Mouse (Mus musculus) brown adipose tissue, adult 24 weeks (tissue): ENCODE measurements around the gene Grin1. TPM values are rescaled to one million over a fixed set of nuclear protein-coding genes. Genes with fewer than 3 reads are reported as not detected.

Experiments
- H3K27ac ChIP-seq: fragments of 200-500 bp; replicated peaks from 2 replicates; pipeline ENCODE4 v1.5.1; 2012; ENCODE audit warnings: low read depth, mild to moderate bottlenecking, low read length
- H3K4me1 ChIP-seq: fragments of 200-500 bp; 2 replicates; pipeline ENCODE4 v1.6.1; 2012; ENCODE audit warnings: low read length, mixed read lengths; ENCODE audit not compliant: control insufficient read depth, insufficient read depth, insufficient read length
- H3K4me3 ChIP-seq: fragments of 200-500 bp; 2 replicates; pipeline ENCODE4 v1.5.1; 2012; ENCODE audit warnings: low read depth, mild to moderate bottlenecking, low read length, moderate library complexity; ENCODE audit not compliant: insufficient read depth
- polyA plus RNA-seq: library from polyadenylated mRNA; stranded (reverse); fragments of >200 nt; gene quantifications from 2 replicates; pipeline ENCODE4 v1.2.4, GENCODE M21; 2012; ENCODE audit not compliant: missing spikeins, insufficient read depth, insufficient read length

Grin1 gene
- polyA plus RNA-seq, 1 experiment: not detected

- no peak overlapping the region for H3K4me3 ChIP-seq
- H3K27ac ChIP-seq: no peak overlapping the region
- no peaks in the 10 kb centered on the region for H3K4me1 ChIP-seq
These were observed 39.8 kb downstream of the Grin1 start for GRCm38 (mm10) chr2:25278928-25279882.

- peak overlapping the region; percentile 79 for H3K4me3 ChIP-seq
- H3K4me1 ChIP-seq: peaks cover 11% of the 10 kb centered on the region
- H3K27ac ChIP-seq: no peak overlapping the region
These were observed 46.0 kb downstream of the Grin1 start for GRCm38 (mm10) chr2:25273010-25273409.

GRCm38 (mm10) chr2:25272515-25272914 is 46.5 kb downstream of the Grin1 start:
- no peak overlapping the region for H3K27ac ChIP-seq
- peak overlapping the region; percentile 79 for H3K4me3 ChIP-seq
- peaks cover 11% of the 10 kb centered on the region for H3K4me1 ChIP-seq

GRCm38 (mm10) chr2:25271827-25272511 is 47.0 kb downstream of the Grin1 start, which contains the start of the genes Ssna1 and Anapc2:
Gene Ssna1, minus strand, starts transcription at chr2:25272438.
Gene Anapc2, plus strand, starts transcription at chr2:25272478.
- H3K4me3 ChIP-seq: peak within 1 kb of the TSS; percentile 88
- peak within 1 kb of the TSS; percentile 30 for H3K27ac ChIP-seq

GRCm38 (mm10) chr2:25267746-25268309 is 51.2 kb downstream of the Grin1 start:
- Histone ChIP-seq H3K4me3 (no peak overlapping the region), H3K4me1 (peaks cover 45% of the 10 kb centered on the region), H3K27ac (no peak overlapping the region)

More at GRCm38 (mm10) chr2:25271827-25272511, 47.0 kb downstream of the Grin1 start, which contains the start of the genes Ssna1 and Anapc2:
- peaks cover 15% of the 10 kb centered on the region for H3K4me1 ChIP-seq

- H3K27ac ChIP-seq: peak overlapping the region; percentile 15; the same call in 1 of the 2 replicates
- H3K4me3 ChIP-seq: no peak overlapping the region
- H3K4me1 ChIP-seq: peaks cover 44% of the 10 kb centered on the region
These were observed 51.7 kb downstream of the Grin1 start for GRCm38 (mm10) chr2:25267241-25267640.

GRCm38 (mm10) chr2:25266720-25267119 is 52.3 kb downstream of the Grin1 start:
- H3K27ac ChIP-seq: peak overlapping the region; percentile 59
- H3K4me3 ChIP-seq: no peak overlapping the region
- peaks cover 44% of the 10 kb centered on the region for H3K4me1 ChIP-seq

- Histone ChIP-seq H3K4me3 (no peak overlapping the region; the same call in 1 of the 2 replicates), H3K27ac (peak overlapping the region; percentile 59), H3K4me1 (peaks cover 38% of the 10 kb centered on the region)
These were observed 52.9 kb downstream of the Grin1 start for GRCm38 (mm10) chr2:25265897-25266656.

- Histone ChIP-seq H3K4me1 (peaks cover 37% of the 10 kb centered on the region), H3K4me3 (no peak overlapping the region), H3K27ac (no peak overlapping the region)
These were observed 54.1 kb downstream of the Grin1 start for GRCm38 (mm10) chr2:25264851-25265250.

- H3K4me3 ChIP-seq: no peak overlapping the region
- no peak overlapping the region for H3K27ac ChIP-seq
- peaks cover 37% of the 10 kb centered on the region for H3K4me1 ChIP-seq
These were observed 54.7 kb downstream of the Grin1 start for GRCm38 (mm10) chr2:25264286-25264660.

- Histone ChIP-seq H3K4me3 (peak overlapping the region; percentile 63), H3K27ac (no peak overlapping the region)
These were observed 55.2 kb downstream of the Grin1 start for GRCm38 (mm10) chr2:25263623-25264285.

GRCm38 (mm10) chr2:25262795-25263622 is 56.0 kb downstream of the Grin1 start:
- Histone ChIP-seq H3K27ac (no peak overlapping the region), H3K4me1 (peaks cover 37% of the 10 kb centered on the region), H3K4me3 (peak overlapping the region; percentile 63)

More at GRCm38 (mm10) chr2:25263623-25264285, 55.2 kb downstream of the Grin1 start:
- peaks cover 37% of the 10 kb centered on the region for H3K4me1 ChIP-seq

- Histone ChIP-seq H3K4me3 (peak within 1 kb of the TSS; percentile 63), H3K27ac (no peak within 1 kb of the TSS; the same call in 1 of the 2 replicates), H3K4me1 (peaks cover 37% of the 10 kb centered on the region)
These were observed 56.7 kb downstream of the Grin1 start, which contains the start of gene Tprn for GRCm38 (mm10) chr2:25262291-25262767. Gene Tprn, plus strand, starts transcription at chr2:25262618.
